Mouse (Mus musculus): ENCODE measurements at regions not wholly inside any gene's neighbourhood (a gene's known extent, or its start where the extent isn't known, plus 50 kb on each side); places are given as distances from the start of the nearest gene placed in this dataset.

- no peak for TF ChIP-seq CTCF (IDR thresholded peaks at IDR 0.05; ENCODE audit: insufficient read depth, low read length)
- no peak for TF ChIP-seq POLR2A (IDR thresholded peaks at IDR 0.05; ENCODE audit: borderline replicate concordance, extremely low read depth, low read depth, low read length)
These were observed 254.2 kb downstream of the Usp25 start for GRCm38 (mm10) chr16:77267679-77268078.

All from lung, adult 2 months (tissue).